Mouse (Mus musculus): ENCODE measurements at regions not wholly inside any gene's neighbourhood (a gene's known extent, or its start where the extent isn't known, plus 50 kb on each side); places are given as distances from the start of the nearest gene placed in this dataset.
"Not testable (repeated sequence)": the region's sequence is repeated elsewhere in the genome, so short reads cannot be mapped to it uniquely, and the experiment has no call there.

DNA sequence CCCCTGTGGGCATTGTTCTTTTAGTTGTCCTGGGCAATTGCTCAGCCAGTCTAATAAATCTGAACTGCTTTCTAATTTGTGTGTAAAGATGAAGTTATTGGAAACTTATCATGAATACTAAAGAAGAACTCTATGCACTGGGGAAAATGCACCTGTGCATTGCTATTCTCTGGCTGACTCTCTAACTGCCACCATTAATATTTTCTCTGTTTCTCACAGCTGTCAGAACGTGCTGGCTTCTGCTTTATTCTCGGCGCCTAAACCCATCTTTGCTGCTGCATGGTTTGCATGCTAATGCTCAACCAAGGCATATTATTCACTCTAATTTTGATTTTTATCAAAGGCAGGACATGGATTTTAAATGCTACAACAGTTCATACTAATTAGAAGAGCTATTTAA is 128.9 kb upstream of the Gm527 start:
- Histone ChIP-seq H3K4me1 (ENCODE audit: control insufficient read depth, insufficient read depth, low read length) (no peaks in the 10 kb centered on the region), H3K27ac (replicated peaks; ENCODE audit: low read depth, low read length) (no peak overlapping the region), H3K9ac (ENCODE audit: low read depth, low read length, severe bottlenecking) (no peak overlapping the region), H3K9me3 (ENCODE audit: control insufficient read depth, low read length) (no peaks in the 10 kb centered on the region), H3K27me3 (ENCODE audit: control insufficient read depth, insufficient read depth, low read length) (no peaks in the 10 kb centered on the region), H3K36me3 (ENCODE audit: control insufficient read depth, insufficient read depth, low read length) (no peaks in the 10 kb centered on the region), H3K4me3 (replicated peaks; ENCODE audit: low read length) (no peak overlapping the region), H3K4me2 (replicated peaks; ENCODE audit: low read depth, low read length, severe bottlenecking) (no peak overlapping the region)
- no peak for ATAC-seq (ENCODE audit: low FRiP score, low read depth)
- DNase-seq (ENCODE audit: low spot score): no peak
- no peak for TF ChIP-seq POLR2A (IDR thresholded peaks at IDR 0.05; ENCODE audit: borderline replicate concordance, extremely low read depth, insufficient read depth, insufficient read length)
- WGBS: 87% methylated on average over 3 of the region's 3 CpGs

DNA sequence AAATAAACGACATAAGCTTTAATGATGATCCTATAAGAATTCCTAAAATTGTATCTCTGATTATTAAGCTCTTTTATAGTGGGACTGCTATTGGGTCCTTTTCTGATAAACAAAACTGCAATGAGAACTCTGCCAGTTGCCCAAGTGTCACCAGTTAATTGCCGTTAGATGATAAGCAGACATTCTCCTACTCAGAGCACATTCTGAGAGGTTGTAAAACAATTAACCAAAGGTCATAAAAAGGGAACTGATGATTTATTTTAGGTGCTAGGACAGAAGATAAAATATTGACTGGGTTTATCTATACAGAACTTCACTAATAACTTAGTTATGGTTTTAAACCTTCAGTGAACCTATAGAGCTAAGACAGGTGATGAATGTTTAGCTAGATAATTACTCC is 109.2 kb upstream of the Gm527 start:
- not testable (repeated sequence) for H3K27me3 ChIP-seq (ENCODE audit: control insufficient read depth, insufficient read depth, low read length); H3K36me3 ChIP-seq (ENCODE audit: control insufficient read depth, insufficient read depth, low read length); DNase-seq (ENCODE audit: low spot score); H3K27ac ChIP-seq (replicated peaks; ENCODE audit: low read depth, low read length); H3K9me3 ChIP-seq (ENCODE audit: control insufficient read depth, low read length); H3K4me1 ChIP-seq (ENCODE audit: control insufficient read depth, insufficient read depth, low read length); H3K4me2 ChIP-seq (replicated peaks; ENCODE audit: low read depth, low read length, severe bottlenecking); H3K4me3 ChIP-seq (replicated peaks; ENCODE audit: low read length); H3K9ac ChIP-seq (ENCODE audit: low read depth, low read length, severe bottlenecking); ATAC-seq (ENCODE audit: low FRiP score, low read depth)
- WGBS: 27% methylated on average over 2 of the region's 2 CpGs

DNA sequence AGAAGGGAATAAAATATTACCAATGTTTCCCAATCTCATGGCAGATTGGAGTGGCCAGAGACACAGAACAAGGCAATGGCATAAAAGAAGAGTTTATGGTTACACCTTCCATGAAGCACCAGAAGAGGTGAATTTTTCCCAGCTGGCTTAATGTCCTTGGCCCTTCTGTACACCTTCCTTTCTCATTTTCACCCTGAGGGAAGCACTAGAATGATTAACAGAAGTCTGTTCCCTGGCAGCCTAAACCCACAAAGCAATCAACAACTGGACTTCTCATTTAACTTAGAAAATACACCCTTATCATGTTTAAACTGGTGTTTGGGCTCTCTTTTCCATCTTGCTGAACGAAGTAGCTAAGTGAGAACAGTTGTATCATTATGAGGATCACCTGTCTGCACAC is 107.6 kb upstream of the Gm527 start:
- H3K27ac ChIP-seq (replicated peaks; ENCODE audit: low read depth, low read length): no peak overlapping the region
- H3K36me3 ChIP-seq (ENCODE audit: control insufficient read depth, insufficient read depth, low read length): no peaks in the 10 kb centered on the region
- H3K9ac ChIP-seq (ENCODE audit: low read depth, low read length, severe bottlenecking): no peak overlapping the region
- no peak for ATAC-seq (ENCODE audit: low FRiP score, low read depth)
- no peak overlapping the region for H3K4me2 ChIP-seq (replicated peaks; ENCODE audit: low read depth, low read length, severe bottlenecking)
- H3K4me3 ChIP-seq (replicated peaks; ENCODE audit: low read length): no peak overlapping the region
- no peaks in the 10 kb centered on the region for H3K4me1 ChIP-seq (ENCODE audit: control insufficient read depth, insufficient read depth, low read length)
- H3K27me3 ChIP-seq (ENCODE audit: control insufficient read depth, insufficient read depth, low read length): no peaks in the 10 kb centered on the region
- 32% methylated on average over 1 of the region's 1 CpGs for WGBS
- no peak for TF ChIP-seq POLR2A (IDR thresholded peaks at IDR 0.05; ENCODE audit: borderline replicate concordance, extremely low read depth, insufficient read depth, insufficient read length)
- no peaks in the 10 kb centered on the region for H3K9me3 ChIP-seq (ENCODE audit: control insufficient read depth, low read length)
- DNase-seq (ENCODE audit: low spot score): no peak

DNA sequence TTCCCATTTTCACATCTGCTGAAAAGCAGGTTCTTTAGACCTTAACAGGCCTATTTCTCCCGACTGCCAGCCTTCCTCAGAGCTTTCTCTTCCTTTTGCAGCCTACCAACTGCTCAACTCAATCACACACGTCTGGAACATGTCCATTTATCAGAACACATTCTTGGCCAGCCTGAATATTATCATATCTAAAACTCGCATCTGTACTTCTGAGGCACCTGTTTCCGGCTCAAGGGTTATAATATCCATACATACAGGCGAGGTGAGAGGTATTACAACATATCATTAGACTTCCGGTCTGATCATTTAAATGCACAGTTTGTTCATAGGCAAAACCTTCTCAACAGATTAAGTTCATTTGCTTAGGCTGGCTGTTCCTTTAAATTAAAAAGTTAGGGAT is 101.8 kb upstream of the Gm527 start:
- WGBS: 71% methylated on average over 6 of the region's 6 CpGs
- Histone ChIP-seq H3K4me1 (ENCODE audit: control insufficient read depth, insufficient read depth, low read length) (no peaks in the 10 kb centered on the region), H3K9me3 (ENCODE audit: control insufficient read depth, low read length) (no peaks in the 10 kb centered on the region), H3K9ac (ENCODE audit: low read depth, low read length, severe bottlenecking) (no peak overlapping the region), H3K27me3 (ENCODE audit: control insufficient read depth, insufficient read depth, low read length) (no peaks in the 10 kb centered on the region), H3K27ac (replicated peaks; ENCODE audit: low read depth, low read length) (no peak overlapping the region), H3K36me3 (ENCODE audit: control insufficient read depth, insufficient read depth, low read length) (no peaks in the 10 kb centered on the region), H3K4me2 (replicated peaks; ENCODE audit: low read depth, low read length, severe bottlenecking) (no peak overlapping the region), H3K4me3 (replicated peaks; ENCODE audit: low read length) (no peak overlapping the region)
- no peak for TF ChIP-seq POLR2A (IDR thresholded peaks at IDR 0.05; ENCODE audit: borderline replicate concordance, extremely low read depth, insufficient read depth, insufficient read length)
- DNase-seq (ENCODE audit: low spot score) (no peak), ATAC-seq (ENCODE audit: low FRiP score, low read depth) (no peak)

DNA sequence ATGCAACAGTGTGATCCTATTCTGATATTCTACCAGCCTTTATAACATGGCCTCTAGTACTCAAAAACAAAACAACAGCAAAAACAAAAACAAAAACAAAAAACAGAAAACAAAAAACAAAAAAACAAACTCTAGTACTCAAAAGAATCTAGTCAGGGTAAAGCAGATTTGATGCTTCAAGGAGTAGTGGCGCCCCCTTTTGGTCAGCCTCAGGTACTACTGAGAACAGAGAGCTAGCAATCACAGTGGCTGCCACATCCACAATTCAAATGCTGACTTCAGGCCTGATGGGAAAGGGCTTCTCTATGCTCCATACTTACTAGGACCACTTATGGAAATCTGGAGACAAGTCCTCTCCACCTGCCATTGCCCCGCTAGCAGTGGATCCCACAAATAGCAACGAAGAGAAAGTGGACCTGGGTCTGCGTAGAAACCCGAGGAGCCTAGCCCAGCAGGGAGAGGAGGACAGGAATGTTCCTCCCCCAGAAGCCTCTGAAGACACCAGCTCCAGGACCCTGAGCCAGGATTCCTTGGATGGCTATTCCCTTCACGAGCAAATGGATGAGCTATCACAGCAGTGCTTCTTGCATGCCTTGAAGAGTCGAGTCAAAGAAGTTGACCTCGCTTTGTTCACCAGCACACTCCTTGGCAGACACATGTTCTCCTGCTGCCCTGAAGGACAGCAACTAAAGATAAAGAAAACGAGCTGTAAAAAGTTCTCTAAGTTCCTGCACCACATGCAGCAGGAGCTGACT is 100.5 kb upstream of the Gm527 start:
- H3K27ac ChIP-seq (replicated peaks; ENCODE audit: low read depth, low read length): no peak overlapping the region
- H3K4me2 ChIP-seq (replicated peaks; ENCODE audit: low read depth, low read length, severe bottlenecking): no peak overlapping the region
- DNase-seq (ENCODE audit: low spot score): no peak
- H3K4me3 ChIP-seq (replicated peaks; ENCODE audit: low read length): no peak overlapping the region
- no peaks in the 10 kb centered on the region for H3K27me3 ChIP-seq (ENCODE audit: control insufficient read depth, insufficient read depth, low read length)
- no peak overlapping the region for H3K9ac ChIP-seq (ENCODE audit: low read depth, low read length, severe bottlenecking)
- H3K9me3 ChIP-seq (ENCODE audit: control insufficient read depth, low read length): no peaks in the 10 kb centered on the region
- no peak for ATAC-seq (ENCODE audit: low FRiP score, low read depth)
- no peak for TF ChIP-seq POLR2A (IDR thresholded peaks at IDR 0.05; ENCODE audit: borderline replicate concordance, extremely low read depth, insufficient read depth, insufficient read length)
- H3K4me1 ChIP-seq (ENCODE audit: control insufficient read depth, insufficient read depth, low read length): no peaks in the 10 kb centered on the region
- H3K36me3 ChIP-seq (ENCODE audit: control insufficient read depth, insufficient read depth, low read length): no peaks in the 10 kb centered on the region
- WGBS: 62% methylated on average over 9 of the region's 9 CpGs

DNA sequence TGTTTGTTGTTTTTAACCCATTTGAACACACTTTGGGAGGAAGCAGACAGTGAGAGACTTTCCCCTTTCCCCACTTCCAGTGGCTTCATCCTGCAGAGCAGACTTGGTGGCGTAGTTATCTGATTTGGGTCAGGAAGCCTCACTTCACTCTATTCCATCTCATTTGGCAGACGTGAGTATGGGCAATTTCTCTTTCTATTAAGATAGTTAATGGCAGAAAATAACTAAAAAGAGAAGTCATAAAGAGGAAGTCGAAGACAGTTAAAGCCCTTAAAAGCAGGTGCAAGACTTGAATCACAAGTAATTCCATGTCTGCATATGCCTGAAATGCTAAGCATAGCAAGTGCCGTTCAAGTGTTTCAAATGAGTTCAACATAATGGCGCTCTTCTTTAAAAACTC is 97.0 kb upstream of the Gm527 start:
- 78% methylated on average over 5 of the region's 5 CpGs for WGBS
- H3K4me2 ChIP-seq (replicated peaks; ENCODE audit: low read depth, low read length, severe bottlenecking): no peak overlapping the region
- ATAC-seq (ENCODE audit: low FRiP score, low read depth) (no peak), DNase-seq (ENCODE audit: low spot score) (no peak)
- no peak overlapping the region for H3K4me3 ChIP-seq (replicated peaks; ENCODE audit: low read length)
- no peak overlapping the region for H3K27ac ChIP-seq (replicated peaks; ENCODE audit: low read depth, low read length)
- H3K36me3 ChIP-seq (ENCODE audit: control insufficient read depth, insufficient read depth, low read length): no peaks in the 10 kb centered on the region
- no peaks in the 10 kb centered on the region for H3K4me1 ChIP-seq (ENCODE audit: control insufficient read depth, insufficient read depth, low read length)
- H3K9me3 ChIP-seq (ENCODE audit: control insufficient read depth, low read length): no peaks in the 10 kb centered on the region
- no peak overlapping the region for H3K9ac ChIP-seq (ENCODE audit: low read depth, low read length, severe bottlenecking)
- H3K27me3 ChIP-seq (ENCODE audit: control insufficient read depth, insufficient read depth, low read length): no peaks in the 10 kb centered on the region
- no peak for TF ChIP-seq POLR2A (IDR thresholded peaks at IDR 0.05; ENCODE audit: borderline replicate concordance, extremely low read depth, insufficient read depth, insufficient read length)

Data from limb, embryonic 14.5 days (tissue).